Mouse (Mus musculus): ENCODE measurements around the gene Ccdc88c.

- no peak for TF ChIP-seq CTCF (IDR thresholded peaks at IDR 0.05)
- no peak for TF ChIP-seq EP300 (IDR thresholded peaks at IDR 0.05; ENCODE audit: insufficient read depth, low read depth, low read length)
Measured at GRCm38 (mm10) chr12:100999061-100999954, 29.5 kb downstream of the Ccdc88c start.

Measured in heart, adult 2 months (tissue).